Mouse (Mus musculus) thymus, postnatal 0 days (tissue): Measurements from ENCODE around the gene Pcolce. TPM values are rescaled to one million over a fixed set of nuclear protein-coding genes. Genes with fewer than 3 reads are reported as not detected.

Experiments
- polyA plus RNA-seq: library from polyadenylated mRNA; unstranded; fragments of >200 nt; fragmentation: Nextera tagmentation; extraction: Ambion mirVana; gene quantifications from 2 replicates; pipeline ENCODE4 v1.2.1, GENCODE M21; 2015

Gene Pcolce
- polyA plus RNA-seq, 1 experiment from 2014 or later, result 18.6 TPM

Other genes starting within 250 kb of the Pcolce start
- 0.01 and 0.08 TPM in 2 replicates for gene Zan, start 136.7 kb downstream of the Pcolce start, polyA plus RNA-seq
- 84.6 and 90.0 TPM in 2 replicates for gene Pop7, start 111.3 kb downstream of the Pcolce start, polyA plus RNA-seq
- 10.5 and 15.9 TPM in 2 replicates for gene Gigyf1, start 95.2 kb downstream of the Pcolce start, polyA plus RNA-seq
- gene Epo, start 80.5 kb downstream of the Pcolce start, polyA plus RNA-seq, result not detected in 2 replicates
- gene Gnb2, start 80.3 kb downstream of the Pcolce start, polyA plus RNA-seq, result 425 and 451 TPM in 2 replicates
- gene Actl6b, start 60.3 kb downstream of the Pcolce start, polyA plus RNA-seq, result 0.14 TPM in 1 of 2 replicates, not detected in the other
- 0.98 and 1.2 TPM in 2 replicates for gene Tfr2, start 43.9 kb downstream of the Pcolce start, polyA plus RNA-seq
- 53.3 and 58.5 TPM in 2 replicates for gene Mospd3, start 12.7 kb downstream of the Pcolce start, polyA plus RNA-seq
- 0.05 and 0.14 TPM in 2 replicates for gene Fbxo24, start 15.2 kb upstream of the Pcolce start, polyA plus RNA-seq
- 201 and 205 TPM in 2 replicates for gene Lrch4, start 15.3 kb upstream of the Pcolce start, polyA plus RNA-seq
- gene Gm20605, start 15.4 kb upstream of the Pcolce start, polyA plus RNA-seq, result 16.7 and 20.8 TPM in 2 replicates
- 30.0 and 32.9 TPM in 2 replicates for gene Sap25, start 27.6 kb upstream of the Pcolce start, polyA plus RNA-seq
- 0.09 TPM in 1 of 2 replicates, not detected in the other for gene Irs3, start 31.9 kb upstream of the Pcolce start, polyA plus RNA-seq
- gene Agfg2, start 70.9 kb upstream of the Pcolce start, polyA plus RNA-seq, result 109 and 142 TPM in 2 replicates
- gene Nyap1, start 127.8 kb upstream of the Pcolce start, polyA plus RNA-seq, result 7.2 and 8.8 TPM in 2 replicates
- 353 and 419 TPM in 2 replicates for gene Tsc22d4, start 131.9 kb upstream of the Pcolce start, polyA plus RNA-seq
- 69.4 and 69.6 TPM in 2 replicates for gene Ppp1r35, start 165.1 kb upstream of the Pcolce start, polyA plus RNA-seq
- gene Mepce, start 173.9 kb upstream of the Pcolce start, polyA plus RNA-seq, result 13.1 and 17.2 TPM in 2 replicates
- gene Zcwpw1, start 174.0 kb upstream of the Pcolce start, polyA plus RNA-seq, result 17.7 and 18.6 TPM in 2 replicates
- gene Pilra, start 222.5 kb upstream of the Pcolce start, polyA plus RNA-seq, result 1.4 and 1.8 TPM in 2 replicates
- 2.0 and 2.8 TPM in 2 replicates for gene Pilrb1, start 244.3 kb upstream of the Pcolce start, polyA plus RNA-seq